Mouse (Mus musculus) forebrain, embryonic 11.5 days (tissue): Measurements from ENCODE around the gene Zfp217. TPM values are rescaled to one million over a fixed set of nuclear protein-coding genes. Genes with fewer than 3 reads are reported as not detected.

Experiments used
- ATAC-seq: fragments of 200-750 bp; cut with Nextera tagmentation; replicated peaks from 2 replicates; pipeline ENCODE4 v1.8.0; 2017; ENCODE audit warnings: moderate TSS enrichment; ENCODE audit not compliant: low FRiP score
- DNase-seq: peaks from one replicate; pipeline ENCODE4 v3.0.0-alpha.2; 2017; ENCODE audit warnings: low spot score
- H3K27ac ChIP-seq: fragments of 300-500 bp; sonication (generic); 2 replicates; pipeline ENCODE4 v1.5.1; 2014; ENCODE audit warnings: low read depth, low read length
- H3K27me3 ChIP-seq: fragments of 300-500 bp; sonication (generic); 2 replicates; pipeline ENCODE4 v1.6.1; 2014; ENCODE audit warnings: mild to moderate bottlenecking, low read length, mixed read lengths; ENCODE audit not compliant: control insufficient read depth, insufficient read depth
- H3K36me3 ChIP-seq: fragments of 300-500 bp; sonication (generic); 2 replicates; pipeline ENCODE4 v1.6.1; 2014; ENCODE audit warnings: mild to moderate bottlenecking, low read length, moderate library complexity, mixed read lengths; ENCODE audit not compliant: control insufficient read depth, insufficient read depth
- H3K4me1 ChIP-seq: fragments of 300-500 bp; sonication (generic); replicated peaks from 2 replicates; pipeline ENCODE4 v1.6.1; 2014; ENCODE audit warnings: low read length, mixed read lengths; ENCODE audit not compliant: control insufficient read depth, insufficient read depth
- H3K4me2 ChIP-seq: fragments of 300-500 bp; sonication (generic); 2 replicates; pipeline ENCODE4 v1.6.1; 2014; ENCODE audit warnings: low read depth, mild to moderate bottlenecking, low read length, moderate library complexity, mixed read lengths; ENCODE audit not compliant: severe bottlenecking
- H3K4me3 ChIP-seq: fragments of 300-500 bp; sonication (generic); 2 replicates; pipeline ENCODE4 v1.5.1; 2014; ENCODE audit warnings: low read depth, low read length
- H3K9ac ChIP-seq: fragments of 300-500 bp; sonication (generic); 2 replicates; pipeline ENCODE4 v1.6.1; 2014; ENCODE audit warnings: low read length
- H3K9me3 ChIP-seq: fragments of 300-500 bp; sonication (generic); 2 replicates; pipeline ENCODE4 v1.6.1; 2016; ENCODE audit warnings: low read length, mixed read lengths; ENCODE audit not compliant: control insufficient read depth
- WGBS: fragments of 180-500 bp; shearing (Covaris S2); extraction: QIAGEN DNeasy Blood & Tissue Kit; methylation state at CpG from one replicate; pipeline ENCODE4 v1.1.7; 2014; 5-methylcytosine and 5-hydroxymethylcytosine counted together
- polyA plus RNA-seq: library from polyadenylated mRNA; unstranded; fragments of >200 nt; fragmentation: Nextera tagmentation; extraction: Ambion mirVana; gene quantifications from 2 replicates; pipeline ENCODE4 v1.2.1, GENCODE M21; 2014

Zfp217 gene
- polyA plus RNA-seq, 1 experiment from 2014 or later: 3.8 TPM

DNA sequence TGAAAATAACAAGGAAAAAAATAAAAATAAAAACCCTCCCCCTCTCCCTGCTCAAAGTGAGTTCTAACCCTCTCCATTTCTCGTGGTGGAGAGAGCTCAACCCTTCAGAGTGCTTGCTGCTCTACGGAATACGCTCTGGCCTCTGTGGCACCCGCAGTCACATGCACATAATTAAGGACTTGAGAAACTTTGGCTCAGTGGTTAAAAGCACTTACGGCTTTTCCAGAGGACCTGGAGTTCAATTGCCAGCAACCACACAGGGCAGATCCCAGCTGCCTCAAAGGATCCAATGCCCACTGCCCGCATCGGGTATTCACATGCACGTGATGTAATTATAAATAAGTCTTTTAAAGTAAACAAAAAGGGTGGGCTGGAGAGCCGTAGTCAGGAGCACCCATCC is 41.9 kb downstream of the Zfp217 start:
- 86% methylated on average over 9 of the region's 9 CpGs for whole genome bisulfite sequencing

GRCm38 (mm10) chr2:170104396-170104795 is 43.5 kb downstream of the Zfp217 start:
- Histone ChIP-seq H3K27ac (no peak overlapping the region), H3K9me3 (no peaks in the 10 kb centered on the region), H3K4me2 (no peak overlapping the region), H3K36me3 (no peaks in the 10 kb centered on the region), H3K27me3 (no peaks in the 10 kb centered on the region), H3K4me1 (no peaks in the 10 kb centered on the region; the same call in 1 of the 2 replicates), H3K9ac (no peak overlapping the region), H3K4me3 (no peak overlapping the region)
- DNase-seq: no peak
- ATAC-seq: no peak
- WGBS: 90% methylated on average over 6 of the region's 6 CpGs

More for the DNA sequence above, 41.9 kb downstream of the Zfp217 start:
- Histone ChIP-seq H3K9ac (no peak overlapping the region), H3K4me1 (no peaks in the 10 kb centered on the region; the same call in 1 of the 2 replicates), H3K9me3 (no peaks in the 10 kb centered on the region), H3K4me2 (no peak overlapping the region), H3K27ac (no peak overlapping the region), H3K4me3 (no peak overlapping the region), H3K27me3 (no peaks in the 10 kb centered on the region), H3K36me3 (no peaks in the 10 kb centered on the region; the same call in 1 of the 2 replicates)
- no peak for DNase-seq
- ATAC-seq: no peak

DNA sequence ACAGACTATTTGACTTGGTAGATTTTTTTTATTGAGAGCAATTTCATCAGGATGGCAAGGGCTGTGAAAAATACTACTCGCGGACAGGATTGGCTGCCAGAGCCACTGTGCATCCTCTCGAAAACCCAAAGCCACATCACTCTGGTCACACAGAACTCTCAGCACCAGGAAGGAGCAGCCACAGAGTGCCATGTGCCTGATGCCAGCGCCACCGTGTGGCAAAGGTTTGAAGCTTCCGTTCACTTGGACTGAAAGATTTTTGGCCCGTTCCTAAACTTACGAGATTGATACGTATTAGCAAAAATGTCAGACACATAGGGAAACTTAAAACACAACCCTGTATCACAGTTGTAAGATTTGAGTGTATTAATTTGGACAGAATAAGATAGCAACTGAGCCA is 44.1 kb downstream of the Zfp217 start:
- Histone ChIP-seq H3K9me3 (no peaks in the 10 kb centered on the region), H3K4me3 (no peak overlapping the region), H3K4me2 (no peak overlapping the region), H3K9ac (no peak overlapping the region), H3K36me3 (no peaks in the 10 kb centered on the region), H3K4me1 (no peaks in the 10 kb centered on the region), H3K27ac (no peak overlapping the region), H3K27me3 (no peaks in the 10 kb centered on the region)
- no peak for ATAC-seq
- DNase-seq: peak; percentile 72
- WGBS: 55% methylated on average over 9 of the region's 9 CpGs

DNA sequence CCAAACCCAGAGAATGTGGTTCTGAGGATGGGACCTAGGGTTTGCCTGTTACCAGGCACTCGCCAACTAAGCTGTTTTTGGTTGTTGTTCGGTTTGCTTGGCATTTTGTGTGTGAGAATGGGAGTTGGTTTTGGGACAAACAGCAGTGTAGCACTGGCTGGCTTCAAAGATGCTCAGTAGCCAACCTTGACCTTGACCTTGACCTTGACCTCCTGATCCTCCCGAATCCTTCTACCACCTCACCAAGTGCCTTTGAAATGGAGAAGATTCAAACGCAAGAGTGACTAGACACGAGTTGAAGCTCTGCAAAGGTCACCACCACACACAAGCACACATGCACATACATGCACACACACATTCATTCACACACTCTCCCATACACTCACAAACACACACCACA is 44.6 kb downstream of the Zfp217 start:
- no peak overlapping the region for H3K27ac ChIP-seq
- H3K4me3 ChIP-seq: no peak overlapping the region
- ATAC-seq (no peak), DNase-seq (no peak)
- H3K4me2 ChIP-seq: no peak overlapping the region
- 85% methylated on average over 5 of the region's 5 CpGs for WGBS
- H3K36me3 ChIP-seq: no peaks in the 10 kb centered on the region
- no peaks in the 10 kb centered on the region for H3K27me3 ChIP-seq
- no peak overlapping the region for H3K9ac ChIP-seq
- no peaks in the 10 kb centered on the region for H3K9me3 ChIP-seq
- no peaks in the 10 kb centered on the region for H3K4me1 ChIP-seq

GRCm38 (mm10) chr2:170101932-170102331 is 46.0 kb downstream of the Zfp217 start:
- DNase-seq (no peak), ATAC-seq (no peak)
- Histone ChIP-seq H3K4me3 (no peak overlapping the region), H3K9ac (no peak overlapping the region), H3K36me3 (no peaks in the 10 kb centered on the region), H3K4me1 (no peaks in the 10 kb centered on the region), H3K4me2 (no peak overlapping the region), H3K27ac (no peak overlapping the region), H3K9me3 (no peaks in the 10 kb centered on the region), H3K27me3 (no peaks in the 10 kb centered on the region)
- WGBS: 76% methylated on average over 7 of the region's 7 CpGs

DNA sequence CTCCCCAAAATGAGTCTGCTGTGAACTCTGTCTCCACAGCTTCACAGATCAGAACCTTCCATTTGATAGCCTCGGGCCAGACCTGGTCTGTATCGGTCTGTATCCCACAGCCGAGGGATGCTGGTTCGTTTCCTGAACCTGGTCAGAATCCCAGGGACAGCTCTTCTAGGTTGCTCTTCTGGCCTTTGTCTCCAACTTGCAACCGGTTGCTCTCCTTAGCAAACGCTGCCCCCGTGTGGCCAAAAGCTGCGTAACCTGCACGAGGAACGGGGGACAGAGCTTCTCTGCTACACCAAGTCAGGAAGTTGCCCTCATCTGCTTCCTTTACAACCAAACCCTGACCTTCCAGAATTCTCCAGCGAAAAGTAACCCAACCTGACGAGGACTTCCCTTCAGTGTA is 46.8 kb downstream of the Zfp217 start:
- Histone ChIP-seq H3K4me1 (no peaks in the 10 kb centered on the region), H3K9me3 (no peaks in the 10 kb centered on the region), H3K4me3 (no peak overlapping the region), H3K4me2 (no peak overlapping the region), H3K9ac (no peak overlapping the region; the same call in 1 of the 2 replicates), H3K27ac (no peak overlapping the region), H3K27me3 (no peaks in the 10 kb centered on the region), H3K36me3 (no peaks in the 10 kb centered on the region)
- DNase-seq (peak; percentile 96), ATAC-seq (peak; percentile 14)
- 6% methylated on average over 12 of the region's 12 CpGs for WGBS

- H3K27me3 ChIP-seq: no peaks in the 10 kb centered on the region
- DNase-seq: no peak
- ATAC-seq: no peak
Measured at GRCm38 (mm10) chr2:170094871-170095270, 53.0 kb downstream of the Zfp217 start.

GRCm38 (mm10) chr2:170094220-170094619 is 53.7 kb downstream of the Zfp217 start:
- H3K4me1 ChIP-seq: no peaks in the 10 kb centered on the region
- ATAC-seq (no peak), DNase-seq (no peak)
- no peak overlapping the region for H3K4me2 ChIP-seq
- no peak overlapping the region for H3K27ac ChIP-seq
- WGBS: 94% methylated on average over 17 of the region's 17 CpGs
- H3K27me3 ChIP-seq: no peaks in the 10 kb centered on the region
- H3K4me3 ChIP-seq: no peak overlapping the region
- no peak overlapping the region for H3K9ac ChIP-seq
- no peaks in the 10 kb centered on the region for H3K36me3 ChIP-seq
- H3K9me3 ChIP-seq: no peaks in the 10 kb centered on the region

More at GRCm38 (mm10) chr2:170094871-170095270, 53.0 kb downstream of the Zfp217 start:
- Histone ChIP-seq H3K4me2 (no peak overlapping the region), H3K9me3 (no peaks in the 10 kb centered on the region), H3K9ac (no peak overlapping the region), H3K4me1 (no peaks in the 10 kb centered on the region), H3K4me3 (no peak overlapping the region), H3K27ac (no peak overlapping the region), H3K36me3 (no peaks in the 10 kb centered on the region)
- 90% methylated on average over 9 of the region's 9 CpGs for WGBS

GRCm38 (mm10) chr2:170091563-170092443 is 56.1 kb downstream of the Zfp217 start:
- H3K9ac ChIP-seq: no peak overlapping the region
- H3K9me3 ChIP-seq: no peaks in the 10 kb centered on the region
- DNase-seq (no peak), ATAC-seq (no peak)
- H3K27me3 ChIP-seq: no peaks in the 10 kb centered on the region
- H3K27ac ChIP-seq: no peak overlapping the region
- H3K36me3 ChIP-seq: no peaks in the 10 kb centered on the region
- H3K4me1 ChIP-seq: no peaks in the 10 kb centered on the region
- WGBS: 76% methylated on average over 10 of the region's 10 CpGs
- H3K4me3 ChIP-seq: no peak overlapping the region
- H3K4me2 ChIP-seq: no peak overlapping the region
